ENCODE assay signal across 26 mouse cellular contexts in genomic region chr17:80955415-80955814, GRCm38 (mm10). TPM values are rescaled to one million over a fixed set of nuclear protein-coding genes. Genes with fewer than 3 reads are reported as not detected.
DNase-seq lines count a peak whose midpoint lies in the region; ATAC-seq and TF ChIP-seq lines count a peak whose summit lies in the region.
"Had no signal": no experiment of that assay in that cellular context is flagged by ENCODE, and none has a peak within 500 bp of the region (broad histone marks: within the 10 kb centered on the region; RNA-seq: fewer than 3 reads in every experiment).

No protein-coding gene starts in this region.

- peak overlapping the region; percentile 9; the same call in 1 of the 2 replicates for H3K9ac ChIP-seq in hindbrain, embryonic 12.5 days
- H3K9ac ChIP-seq in hindbrain, postnatal 0 days (replicated peaks; ENCODE audit: low read length): no peak overlapping the region
- no peak overlapping the region for H3K9ac ChIP-seq in midbrain, embryonic 14.5 days (replicated peaks; ENCODE audit: low read length)
- no peak overlapping the region for H3K9ac ChIP-seq in midbrain, embryonic 16.5 days (ENCODE audit: low read depth, low read length)
- H3K9ac ChIP-seq in forebrain, embryonic 15.5 days (replicated peaks): no peak overlapping the region
- H3K9ac ChIP-seq: heart, embryonic 15.5 days; hindbrain, embryonic 13.5 days; liver, embryonic 13.5 days; midbrain, embryonic 12.5 days had no signal

- H3K27ac ChIP-seq in hindbrain, embryonic 12.5 days: no peak overlapping the region
- H3K27ac ChIP-seq in hindbrain, postnatal 0 days: no peak overlapping the region
- peak overlapping the region; percentile 20; the same call in 1 of the 2 replicates for H3K27ac ChIP-seq in midbrain, embryonic 14.5 days (replicated peaks; ENCODE audit: low read depth, low read length)
- no peak overlapping the region for H3K27ac ChIP-seq in midbrain, embryonic 16.5 days (ENCODE audit: low read length)
- peak overlapping the region; percentile 45 for H3K27ac ChIP-seq in forebrain, embryonic 15.5 days (replicated peaks)
- H3K27ac ChIP-seq: heart, embryonic 10.5 days; heart, embryonic 15.5 days; hindbrain, embryonic 13.5 days; liver, embryonic 13.5 days; macrophage; midbrain, embryonic 12.5 days had no signal

- DNase-seq in hindbrain, postnatal 0 days (ENCODE audit: low spot score): no peak
- DNase-seq in midbrain, embryonic 14.5 days: no peak
- no peak for DNase-seq in ovary, postnatal 10 days (ENCODE audit: low spot score)
- no peak for DNase-seq in kidney, adult 9 months
- DNase-seq: adrenal gland, postnatal 25 days; B cell, adult 2 months; cerebellum, adult 11-12 months; heart, postnatal 36 days; kidney, postnatal 14 days; left cerebral cortex, postnatal 4 days; liver, embryonic 13.5 days; lung, adult 18-20 months; right cerebral cortex, postnatal 4 days; thymus, adult 2 months; thymus, postnatal 36 days had no signal

- H3K27me3 ChIP-seq in hindbrain, embryonic 12.5 days: no peaks in the 10 kb centered on the region
- H3K27me3 ChIP-seq in hindbrain, postnatal 0 days (ENCODE audit: insufficient read depth, low read length): no peaks in the 10 kb centered on the region
- H3K27me3 ChIP-seq in midbrain, embryonic 14.5 days (ENCODE audit: control insufficient read depth, insufficient read depth, low read length): no peaks in the 10 kb centered on the region
- H3K27me3 ChIP-seq in midbrain, embryonic 16.5 days (ENCODE audit: control insufficient read depth, insufficient read depth, low read depth, low read length): no peaks in the 10 kb centered on the region
- H3K27me3 ChIP-seq in forebrain, embryonic 15.5 days: no peaks in the 10 kb centered on the region
- H3K27me3 ChIP-seq: heart, embryonic 15.5 days; hindbrain, embryonic 13.5 days; liver, embryonic 13.5 days; midbrain, embryonic 12.5 days had no signal

- no peak for ATAC-seq in hindbrain, embryonic 12.5 days (ENCODE audit: low FRiP score)
- no peak for ATAC-seq in hindbrain, postnatal 0 days
- no peak for ATAC-seq in midbrain, embryonic 14.5 days (ENCODE audit: low FRiP score, low TSS enrichment)
- no peak for ATAC-seq in midbrain, embryonic 16.5 days
- no peak for ATAC-seq in forebrain, embryonic 15.5 days (replicated peaks)
- ATAC-seq: intestine, postnatal 0 days; lung, postnatal 0 days had no signal

- H3K36me3 ChIP-seq in hindbrain, embryonic 12.5 days: peaks cover 4% of the 10 kb centered on the region; the same call in 1 of the 2 replicates
- H3K36me3 ChIP-seq in hindbrain, postnatal 0 days (ENCODE audit: insufficient read depth, low read length): no peaks in the 10 kb centered on the region
- no peaks in the 10 kb centered on the region for H3K36me3 ChIP-seq in midbrain, embryonic 14.5 days (ENCODE audit: control insufficient read depth, insufficient read depth, low read length)
- H3K36me3 ChIP-seq in midbrain, embryonic 16.5 days (ENCODE audit: control insufficient read depth, insufficient read depth, low read length): no peaks in the 10 kb centered on the region
- no peaks in the 10 kb centered on the region for H3K36me3 ChIP-seq in forebrain, embryonic 15.5 days
- H3K36me3 ChIP-seq: heart, embryonic 10.5 days; heart, embryonic 15.5 days; hindbrain, embryonic 13.5 days; liver, embryonic 13.5 days; midbrain, embryonic 12.5 days had no signal

- WGBS in hindbrain, embryonic 12.5 days: 63% methylated on average over 7 of the region's 7 CpGs
- 58% methylated on average over 7 of the region's 7 CpGs for WGBS in hindbrain, postnatal 0 days
- WGBS in midbrain, embryonic 14.5 days: 49% methylated on average over 7 of the region's 7 CpGs
- WGBS in midbrain, embryonic 16.5 days: 50% methylated on average over 7 of the region's 7 CpGs
- 26% methylated on average over 7 of the region's 7 CpGs for WGBS in forebrain, embryonic 15.5 days

- peaks cover 23% of the 10 kb centered on the region for H3K4me1 ChIP-seq in hindbrain, embryonic 12.5 days
- H3K4me1 ChIP-seq in hindbrain, postnatal 0 days (ENCODE audit: insufficient read depth, low read length): no peaks in the 10 kb centered on the region; the same call in none of the 2 replicates
- H3K4me1 ChIP-seq in midbrain, embryonic 14.5 days (ENCODE audit: control insufficient read depth, insufficient read depth, low read length): peaks cover 12% of the 10 kb centered on the region; the same call in 1 of the 2 replicates
- H3K4me1 ChIP-seq in midbrain, embryonic 16.5 days (ENCODE audit: control insufficient read depth, insufficient read depth, low read length): peaks cover 12% of the 10 kb centered on the region
- peaks cover 54% of the 10 kb centered on the region for H3K4me1 ChIP-seq in forebrain, embryonic 15.5 days
- H3K4me1 ChIP-seq: liver, embryonic 13.5 days had no signal

- no peak overlapping the region for H3K4me2 ChIP-seq in hindbrain, embryonic 12.5 days (replicated peaks)
- H3K4me2 ChIP-seq in hindbrain, postnatal 0 days (ENCODE audit: low read depth, low read length): no peak overlapping the region
- peak overlapping the region; percentile 10; the same call in 1 of the 2 replicates for H3K4me2 ChIP-seq in midbrain, embryonic 14.5 days (ENCODE audit: low read length)
- H3K4me2 ChIP-seq in midbrain, embryonic 16.5 days (ENCODE audit: low read length): no peak overlapping the region
- no peak overlapping the region for H3K4me2 ChIP-seq in forebrain, embryonic 15.5 days (replicated peaks)
- H3K4me2 ChIP-seq: heart, embryonic 15.5 days; hindbrain, embryonic 13.5 days; liver, embryonic 13.5 days; midbrain, embryonic 12.5 days had no signal

- H3K9me3 ChIP-seq in hindbrain, embryonic 12.5 days (replicated peaks): 0 out of 2 replicates have a peak, but pooled peaks cover 3% of the 10 kb centered on the region
- H3K9me3 ChIP-seq in hindbrain, postnatal 0 days (ENCODE audit: low read length): no peaks in the 10 kb centered on the region
- no peaks in the 10 kb centered on the region for H3K9me3 ChIP-seq in midbrain, embryonic 14.5 days (ENCODE audit: control insufficient read depth, low read length)
- H3K9me3 ChIP-seq in midbrain, embryonic 16.5 days (replicated peaks; ENCODE audit: control insufficient read depth, low read length, poor library complexity, severe bottlenecking): no peaks in the 10 kb centered on the region; the same call in 1 of the 2 replicates
- no peaks in the 10 kb centered on the region for H3K9me3 ChIP-seq in forebrain, embryonic 15.5 days
- H3K9me3 ChIP-seq: heart, embryonic 10.5 days; heart, embryonic 15.5 days; liver, embryonic 13.5 days; midbrain, embryonic 12.5 days had no signal

- TF ChIP-seq CTCF in hindbrain, postnatal 0 days (IDR thresholded peaks at IDR 0.05; ENCODE audit: low read depth): no peak

- H3K4me3 ChIP-seq in hindbrain, embryonic 12.5 days: no peak overlapping the region
- H3K4me3 ChIP-seq in hindbrain, postnatal 0 days (ENCODE audit: low read length): no peak overlapping the region
- no peak overlapping the region for H3K4me3 ChIP-seq in midbrain, embryonic 14.5 days (replicated peaks; ENCODE audit: low read depth, low read length)
- no peak overlapping the region for H3K4me3 ChIP-seq in midbrain, embryonic 16.5 days (ENCODE audit: low read depth, low read length)
- no peak overlapping the region for H3K4me3 ChIP-seq in forebrain, embryonic 15.5 days
- H3K4me3 ChIP-seq: heart, embryonic 10.5 days; heart, embryonic 15.5 days; hindbrain, embryonic 13.5 days; liver, embryonic 13.5 days; midbrain, embryonic 12.5 days had no signal

RNA-seq across cellular contexts. Expression of gene Tmem178, which starts 11.0 kb away (rescaled TPM):
- 23.1 and 23.7 TPM in 2 replicates for polyA plus RNA-seq in hindbrain, embryonic 12.5 days (2016; fragmentation: Nextera tagmentation; extraction: Ambion mirVana)
- 48.8 and 49.9 TPM in 2 replicates for total RNA-seq in hindbrain, postnatal 0 days (2014; rRNA removed)
- 36.9 and 37.4 TPM in 2 replicates for polyA plus RNA-seq in hindbrain, postnatal 0 days (2015; fragmentation: Nextera tagmentation; extraction: Ambion mirVana)
- 30.5 and 31.3 TPM in 2 replicates for polyA plus RNA-seq in midbrain, embryonic 14.5 days (2014; fragmentation: Nextera tagmentation; extraction: Ambion mirVana)
- 20.8 and 23.9 TPM in 2 replicates for polyA plus RNA-seq in midbrain, embryonic 16.5 days (2015; fragmentation: Nextera tagmentation; extraction: Ambion mirVana)
- 43.7 and 46.3 TPM in 2 replicates for polyA plus RNA-seq in forebrain, embryonic 15.5 days (2015; fragmentation: Nextera tagmentation; extraction: Ambion mirVana)
- total RNA-seq: neutrophil, adult 5-6 weeks had no signal

Comparison
In these comparisons a context has a peak if more than half of its experiments do, and no peak if none do; other contexts are left out.
1. H3K27ac ChIP-seq: peak in midbrain, embryonic 14.5 days (single experiment) and forebrain, embryonic 15.5 days (single experiment); none in hindbrain, embryonic 12.5 days (single experiment), hindbrain, postnatal 0 days (single experiment) and midbrain, embryonic 16.5 days (single experiment).